Mouse (Mus musculus): ENCODE data around the gene Ccsap.

Ccsap gene

GRCm38 (mm10) chr8:123859648-123860259 is at the start of gene Ccsap:
Ccsap (minus strand) TSS chr8:123860209.
- DNase-seq: peak; percentile 57 to 79

GRCm38 (mm10) chr8:123907604-123908003 is 47.6 kb upstream of the Ccsap start:
- no peak for DNase-seq

- no peak for DNase-seq
These were observed 42.6 kb upstream of the Ccsap start for GRCm38 (mm10) chr8:123902653-123903052.

GRCm38 (mm10) chr8:123899366-123899765 is 39.4 kb upstream of the Ccsap start:
- DNase-seq: no peak

GRCm38 (mm10) chr8:123898576-123898975 is 38.6 kb upstream of the Ccsap start:
- peak; percentile 24 to 46 for DNase-seq

GRCm38 (mm10) chr8:123896774-123897173 is 36.8 kb upstream of the Ccsap start:
- DNase-seq: peak in 1 of 2 experiments; percentile 13

GRCm38 (mm10) chr8:123896366-123896761 is 36.4 kb upstream of the Ccsap start:
- no peak for DNase-seq

GRCm38 (mm10) chr8:123895680-123896365 is 35.8 kb upstream of the Ccsap start:
- DNase-seq: peak; percentile 31 to 44

GRCm38 (mm10) chr8:123895230-123895629 is 35.2 kb upstream of the Ccsap start:
- no peak for DNase-seq

GRCm38 (mm10) chr8:123894502-123895097 is 34.6 kb upstream of the Ccsap start, which contains the start of gene Acta1:
Acta1 (minus strand) TSS chr8:123894751.
- peak in 1 of 2 experiments; percentile 12 for DNase-seq

- DNase-seq: peak in 1 of 2 experiments; percentile 12
These were observed 33.4 kb upstream of the Ccsap start for GRCm38 (mm10) chr8:123893413-123893812.

- peak; percentile 34 to 47 for DNase-seq
These were observed 32.7 kb upstream of the Ccsap start for GRCm38 (mm10) chr8:123892586-123893155.

GRCm38 (mm10) chr8:123891883-123892585 is 32.0 kb upstream of the Ccsap start:
- DNase-seq: peak; percentile 90 to 95

GRCm38 (mm10) chr8:123891271-123891670 is 31.3 kb upstream of the Ccsap start:
- peak; percentile 79 to 80 for DNase-seq

GRCm38 (mm10) chr8:123889797-123890196 is 29.8 kb upstream of the Ccsap start:
- no peak for DNase-seq

GRCm38 (mm10) chr8:123887956-123888355 is 27.9 kb upstream of the Ccsap start:
- DNase-seq: no peak

GRCm38 (mm10) chr8:123887163-123887562 is 27.2 kb upstream of the Ccsap start:
- no peak for DNase-seq

GRCm38 (mm10) chr8:123884721-123885565 is 24.9 kb upstream of the Ccsap start:
- peak; percentile 40 to 51 for DNase-seq

- no peak for DNase-seq
These were observed 23.1 kb upstream of the Ccsap start for GRCm38 (mm10) chr8:123883094-123883493.

- DNase-seq: no peak
These were observed 22.4 kb upstream of the Ccsap start for GRCm38 (mm10) chr8:123882412-123882811.

- no peak for DNase-seq
These were observed 20.9 kb upstream of the Ccsap start for GRCm38 (mm10) chr8:123880821-123881350.

GRCm38 (mm10) chr8:123880271-123880670 is 20.3 kb upstream of the Ccsap start:
- no peak for DNase-seq
